Mouse (Mus musculus) G1E (cell line): Measurements from ENCODE around the gene Cyct. TPM values are rescaled to one million over a fixed set of nuclear protein-coding genes. Genes with fewer than 3 reads are reported as not detected.

ENCODE experiments used
- ATAC-seq: 2 replicates; pipeline ENCODE4 v1.8.0; 2016; ENCODE audit warnings: mild to moderate bottlenecking; ENCODE audit not compliant: insufficient number of reproducible peaks, poor library complexity, low FRiP score, severe bottlenecking; ENCODE audit errors: extremely low read depth
- DNase-seq: peaks from one replicate; pipeline ENCODE4 v3.0.0; 2012; ENCODE audit warnings: low spot score
- H3K27me3 ChIP-seq: 2 replicates; pipeline ENCODE4 v1.6.1; 2012; ENCODE audit warnings: mild to moderate bottlenecking, low read length, inconsistent platforms; ENCODE audit not compliant: insufficient read depth
- H3K36me3 ChIP-seq: replicated peaks from 2 replicates; pipeline ENCODE3; 2012; ENCODE audit warnings: mild to moderate bottlenecking, inconsistent platforms
- H3K4me1 ChIP-seq: 2 replicates; pipeline ENCODE4 v1.6.1; 2012; ENCODE audit warnings: low read depth, low read length, inconsistent platforms, mixed read lengths; ENCODE audit not compliant: insufficient read depth
- H3K4me3 ChIP-seq: 2 replicates; pipeline ENCODE4 v1.5.1; 2012; ENCODE audit warnings: low read depth, mild to moderate bottlenecking, inconsistent platforms, low read length, moderate library complexity, mixed read lengths
- H3K9me3 ChIP-seq: replicated peaks from 2 replicates; pipeline ENCODE4 v1.6.1; 2012; ENCODE audit warnings: inconsistent platforms
- CTCF ChIP-seq: IDR thresholded peaks from 2 replicates; pipeline ENCODE4 v1.5.1; 2012; ENCODE audit warnings: low read depth, low read length, inconsistent platforms, mixed read lengths
- GATA1 ChIP-seq: IDR thresholded peaks from 2 replicates; pipeline ENCODE4 v1.6.1; 2012; ENCODE audit warnings: borderline replicate concordance, low read length, inconsistent platforms, mixed read lengths
- GATA2 ChIP-seq: IDR thresholded peaks from 2 replicates; pipeline ENCODE4 v1.6.1; 2012; ENCODE audit warnings: low read depth, low read length, inconsistent platforms, borderline replicate concordance
- POLR2AphosphoS5 ChIP-seq: IDR thresholded peaks from 2 replicates; pipeline ENCODE4 v1.6.1; 2012; ENCODE audit warnings: low read depth, low read length, inconsistent platforms; ENCODE audit not compliant: insufficient replicate concordance
- TAL1 ChIP-seq: conservative IDR thresholded peaks from 2 replicates; pipeline ENCODE4 v1.6.1; 2012; ENCODE audit warnings: low read depth, low read length, inconsistent platforms, mixed read lengths
- polyA plus RNA-seq: library from polyadenylated mRNA; stranded (reverse); fragments of >175 nt; gene quantifications from 2 replicates; pipeline ENCODE4 v1.2.3, GENCODE M21; 2012
- total RNA-seq, 2 experiments: library from RNA; stranded (forward) in 1 of 2; stranded (reverse) in 1 of 2; fragments of 200-1000 nt in 1 of 2; fragments of >200 nt in 1 of 2; fragmentation: Nextera tagmentation in 1 of 2; gene quantifications; 2 replicates each; pipeline ENCODE4 v1.2.3; 2014 to 2017

The Cyct gene
- total and polyA plus RNA-seq, 3 experiments = not detected

DNA sequence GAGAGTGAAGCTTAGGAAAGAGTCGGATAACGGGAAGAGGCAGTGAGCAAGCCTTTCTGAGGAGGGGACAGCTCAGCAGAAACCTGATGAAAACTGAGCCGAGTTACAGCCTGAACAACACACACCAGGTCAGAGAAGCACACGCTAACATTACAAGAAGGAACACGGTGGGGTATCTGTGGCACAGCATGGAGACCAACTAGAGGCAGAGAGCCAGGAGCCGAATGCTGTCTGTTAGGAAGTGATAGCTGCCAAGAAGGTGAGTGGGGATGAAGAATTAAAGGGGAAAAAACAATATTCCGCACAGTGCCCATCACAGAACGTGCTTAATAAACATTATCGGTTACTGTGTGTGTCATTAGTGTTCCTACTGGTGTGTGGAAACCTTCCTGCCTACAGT, 18.1 kb downstream of the Cyct start:
- H3K4me3 ChIP-seq = no peak overlapping the region
- no peaks in the 10 kb centered on the region for H3K9me3 ChIP-seq
- DNase-seq = no peak
- H3K36me3 ChIP-seq = no peaks in the 10 kb centered on the region
- peaks cover 4% of the 10 kb centered on the region; the same call in 1 of the 2 replicates for H3K4me1 ChIP-seq
- no peak for TF ChIP-seq CTCF
- TF ChIP-seq GATA1 = no peak
- no peak for TF ChIP-seq TAL1
- TF ChIP-seq GATA2 = no peak
- TF ChIP-seq POLR2AphosphoS5 = no peak
- H3K27me3 ChIP-seq = peaks cover 11% of the 10 kb centered on the region
- no peak for ATAC-seq

DNA sequence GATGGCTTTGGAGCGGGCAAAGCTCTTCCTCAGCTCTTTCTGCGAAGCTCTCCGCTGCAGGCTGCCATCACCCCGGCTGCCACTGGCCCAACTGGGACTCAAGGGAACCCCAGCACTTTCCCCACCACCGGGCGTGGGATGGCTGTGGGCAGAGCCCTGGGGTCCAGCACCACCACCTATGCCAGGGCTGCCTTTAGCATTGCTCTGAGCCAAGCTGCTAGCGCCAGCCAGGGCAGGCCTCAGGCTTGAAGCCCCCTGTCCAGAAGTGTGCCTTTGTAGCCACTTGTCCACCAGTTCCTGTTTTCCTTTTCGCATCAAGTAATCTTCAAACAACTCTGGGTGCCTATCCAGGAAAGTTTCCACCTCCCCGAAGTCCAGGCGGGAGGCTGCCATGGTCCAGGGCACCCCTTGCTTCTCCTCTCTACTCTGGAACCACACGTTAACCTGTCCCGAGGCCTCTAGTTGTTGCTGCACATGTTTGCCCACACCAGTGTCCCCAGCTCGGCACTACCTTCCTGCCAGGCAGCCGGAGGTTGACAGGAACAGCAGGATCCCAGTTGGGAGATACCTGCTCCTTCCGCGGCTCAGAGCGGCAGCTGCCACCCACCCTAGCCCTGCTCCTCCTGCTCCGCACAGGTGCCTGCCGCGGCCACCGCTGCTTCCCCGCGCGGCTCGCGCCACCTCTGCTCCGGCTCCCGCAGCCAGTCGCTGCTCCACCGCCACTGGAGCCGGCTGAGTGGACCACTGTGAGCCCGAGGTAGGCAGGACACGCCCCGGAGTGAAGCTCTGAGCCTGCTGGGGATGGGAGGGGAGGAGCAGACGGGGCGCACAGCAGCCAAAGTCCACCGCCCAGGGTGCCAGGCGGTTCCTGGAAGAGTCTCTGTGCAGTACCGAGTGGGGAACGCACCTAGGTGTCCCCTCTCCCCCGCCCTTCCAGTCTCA, 21.8 kb downstream of the Cyct start, which contains the start of gene Pde11a:
Pde11a (minus strand) TSS at position 560 of the 942 bp plus-strand sequence.
- peaks cover 4% of the 10 kb centered on the region; the same call in 1 of the 2 replicates for H3K4me1 ChIP-seq
- no peak within 1 kb of the TSS for H3K4me3 ChIP-seq
- no peak for ATAC-seq
- no peaks in the 10 kb centered on the region for H3K36me3 ChIP-seq
- H3K9me3 ChIP-seq = no peaks in the 10 kb centered on the region
- H3K27me3 ChIP-seq = peaks cover 8% of the 10 kb centered on the region
- TF ChIP-seq TAL1 (no peak), GATA1 (no peak), GATA2 (no peak), CTCF (no peak)
- DNase-seq = no peak

DNA sequence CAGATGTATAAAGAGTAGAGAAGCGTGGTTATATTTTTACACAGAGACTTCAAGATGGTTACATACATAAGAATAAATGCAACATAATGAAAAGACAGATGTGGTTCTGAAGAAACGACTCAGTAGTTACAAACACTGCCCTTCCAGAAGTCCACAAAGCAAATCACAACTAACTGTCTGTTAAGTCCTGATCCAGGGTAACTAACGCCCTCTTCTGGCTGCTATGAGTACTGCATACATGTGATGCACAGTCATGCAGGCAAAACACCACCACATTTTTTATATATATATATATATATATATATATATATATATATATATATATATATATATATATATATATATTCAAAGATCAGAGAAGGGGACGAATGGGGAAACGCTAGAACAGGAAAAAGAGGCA, 25.7 kb downstream of the Cyct start:
- no peak for TF ChIP-seq TAL1
- TF ChIP-seq GATA1 = no peak
- Histone ChIP-seq H3K4me1 (peaks cover 9% of the 10 kb centered on the region; the same call in 1 of the 2 replicates), H3K4me3 (no peak overlapping the region), H3K9me3 (no peaks in the 10 kb centered on the region), H3K27me3 (peaks cover 5% of the 10 kb centered on the region; the same call in 1 of the 2 replicates), H3K36me3 (no peaks in the 10 kb centered on the region)
- DNase-seq (no peak), ATAC-seq (no peak)

DNA sequence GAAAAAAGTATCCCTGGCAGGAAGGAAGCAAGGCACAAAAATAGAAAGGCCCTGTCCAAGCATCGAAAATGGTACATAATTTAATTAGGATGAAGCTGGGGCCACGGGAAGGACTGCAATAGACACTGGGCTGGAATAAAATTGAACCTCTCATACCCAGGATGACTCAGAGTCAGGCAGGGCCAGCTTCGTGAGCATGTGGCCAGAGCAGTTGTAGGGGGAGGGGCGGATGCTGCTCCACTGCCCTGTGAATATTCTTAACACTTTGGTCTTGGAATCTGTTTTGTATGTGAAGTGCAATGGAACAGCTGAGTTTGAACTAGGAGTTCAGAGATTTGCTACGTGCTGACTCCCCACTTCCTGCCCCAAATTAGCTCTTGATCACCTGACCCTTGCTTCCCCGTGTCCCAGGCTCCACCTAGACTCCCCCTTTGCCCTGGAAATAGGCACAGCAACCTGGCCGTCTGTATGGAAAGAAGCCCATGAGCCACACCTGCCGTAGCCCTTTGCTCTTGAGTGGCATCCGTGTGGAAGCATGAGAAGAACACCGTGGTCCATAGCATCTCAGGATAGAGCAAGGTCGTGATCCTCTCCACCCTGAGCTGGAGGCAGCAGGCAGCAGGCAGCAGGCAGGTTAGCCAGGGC, 28.0 kb downstream of the Cyct start:
- DNase-seq (no peak), ATAC-seq (no peak)
- Histone ChIP-seq H3K27me3 (peaks cover 4% of the 10 kb centered on the region; the same call in 1 of the 2 replicates), H3K9me3 (no peaks in the 10 kb centered on the region), H3K4me1 (peaks cover 5% of the 10 kb centered on the region; the same call in 1 of the 2 replicates), H3K4me3 (no peak overlapping the region), H3K36me3 (no peaks in the 10 kb centered on the region)
- no peak for TF ChIP-seq CTCF
- TF ChIP-seq POLR2AphosphoS5 = no peak
- no peak for TF ChIP-seq GATA1
- TF ChIP-seq GATA2 = no peak
- no peak for TF ChIP-seq TAL1

DNA sequence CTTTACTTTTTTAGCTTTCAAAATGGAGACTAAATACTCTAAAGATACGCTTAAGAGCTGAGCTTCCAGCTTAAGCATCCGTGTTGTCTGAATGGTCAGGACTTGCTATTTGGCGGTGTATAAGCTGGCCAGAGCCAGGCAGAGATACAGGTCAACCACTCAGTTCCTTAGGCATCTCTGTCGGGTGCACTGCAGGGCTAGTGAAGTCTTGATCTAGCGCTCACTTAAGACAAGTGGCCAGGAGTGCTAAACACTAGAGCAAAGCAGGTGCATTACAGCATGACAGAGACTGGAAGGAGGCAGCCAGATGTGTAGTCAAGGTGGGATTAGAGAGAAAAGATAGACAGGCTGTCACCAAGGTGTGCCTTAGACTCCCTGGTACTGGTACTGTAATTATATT, 30.2 kb downstream of the Cyct start:
- no peak for DNase-seq
- no peaks in the 10 kb centered on the region for H3K36me3 ChIP-seq
- TF ChIP-seq GATA2 (no peak), CTCF (no peak), GATA1 (no peak), POLR2AphosphoS5 (no peak), TAL1 (no peak)
- ATAC-seq = no peak
- H3K27me3 ChIP-seq = peaks cover 4% of the 10 kb centered on the region; the same call in 1 of the 2 replicates
- H3K4me3 ChIP-seq = no peak overlapping the region
- H3K9me3 ChIP-seq = no peaks in the 10 kb centered on the region
- peaks cover 5% of the 10 kb centered on the region; the same call in 1 of the 2 replicates for H3K4me1 ChIP-seq

DNA sequence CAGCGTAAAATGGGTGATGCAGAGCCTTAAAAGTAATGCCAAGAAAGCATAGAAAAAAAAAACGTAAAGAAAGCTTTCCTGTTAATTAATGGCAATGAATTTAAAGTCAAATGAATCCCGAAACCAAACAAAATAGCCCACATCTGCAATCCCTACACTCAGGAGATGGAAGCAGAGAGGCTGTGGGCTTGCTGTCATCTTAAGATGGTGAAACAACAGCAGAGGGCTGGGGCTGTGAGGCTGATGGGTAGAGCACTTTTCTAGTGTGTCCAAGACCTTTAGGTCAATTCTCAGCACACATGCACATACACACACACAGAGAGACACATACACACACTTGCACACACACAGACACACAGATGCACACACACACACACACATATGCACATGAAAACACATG, 34.1 kb downstream of the Cyct start:
- Histone ChIP-seq H3K4me3 (no peak overlapping the region), H3K27me3 (peaks cover 10% of the 10 kb centered on the region), H3K36me3 (no peaks in the 10 kb centered on the region), H3K9me3 (no peaks in the 10 kb centered on the region), H3K4me1 (no peaks in the 10 kb centered on the region)
- DNase-seq (no peak), ATAC-seq (no peak)
- no peak for TF ChIP-seq GATA2
- no peak for TF ChIP-seq TAL1
- no peak for TF ChIP-seq GATA1
- no peak for TF ChIP-seq CTCF
- TF ChIP-seq POLR2AphosphoS5 = no peak
